Mouse (Mus musculus) kidney, adult 2 months (tissue): ENCODE data around the gene Osbpl9. TPM values are rescaled to one million over a fixed set of nuclear protein-coding genes. Genes with fewer than 3 reads are reported as not detected.
A peak's percentile ranks its signal among the peaks of the same experiment; 100 is the strongest.

ENCODE experiments used
- DNase-seq: peaks from one replicate; pipeline ENCODE4 v3.0.0; 2021
- H3K27ac ChIP-seq: fragments of 200-500 bp; 2 replicates; pipeline ENCODE4 v1.5.1; 2012; ENCODE audit warnings: low read depth, low read length, control low read depth, inconsistent platforms; ENCODE audit not compliant: insufficient read depth
- H3K27me3 ChIP-seq: fragments of 200-500 bp; replicated peaks from 2 replicates; pipeline ENCODE4 v1.6.1; 2012; ENCODE audit warnings: mild to moderate bottlenecking, moderate library complexity, low read length, inconsistent platforms; ENCODE audit not compliant: control insufficient read depth, insufficient read depth
- H3K36me3 ChIP-seq: fragments of 200-500 bp; 2 replicates; pipeline ENCODE4 v1.6.1; 2012; ENCODE audit warnings: mild to moderate bottlenecking, moderate library complexity, low read length, inconsistent platforms; ENCODE audit not compliant: control insufficient read depth, insufficient read depth
- H3K4me1 ChIP-seq: fragments of 200-500 bp; 2 replicates; pipeline ENCODE4 v1.6.1; 2011; ENCODE audit warnings: low read length; ENCODE audit not compliant: control insufficient read depth, insufficient read depth
- H3K4me3 ChIP-seq: fragments of 200-500 bp; 2 replicates; pipeline ENCODE4 v1.5.1; 2011; ENCODE audit warnings: mild to moderate bottlenecking, low read depth, low read length, control low read depth; ENCODE audit not compliant: insufficient read depth
- CTCF ChIP-seq: fragments of 200-500 bp; conservative IDR thresholded peaks from 2 replicates; pipeline ENCODE4 v1.5.1; 2011; ENCODE audit warnings: low read depth, mild to moderate bottlenecking, control low read depth, low read length, moderate library complexity, mixed read lengths; ENCODE audit not compliant: insufficient read depth, insufficient read length
- POLR2A ChIP-seq: fragments of 200-500 bp; IDR thresholded peaks from one replicate; pipeline ENCODE4 v1.6.1; 2011; ENCODE audit warnings: low read depth, low read length, control low read depth
- WGBS: fragments of 180-500 bp; shearing (Covaris S2); methylation state at CpG from one replicate; pipeline ENCODE4 v1.1.7; 2018; 5-methylcytosine and 5-hydroxymethylcytosine counted together
- polyA plus RNA-seq: library from polyadenylated mRNA; depleted of rRNA; stranded (reverse); fragments of >200 nt; gene quantifications from 2 replicates; pipeline ENCODE4 v1.2.3, GENCODE M21; 2012; rRNA removed

Gene Osbpl9
- 182 and 201 TPM in 2 replicates for polyA plus RNA-seq

- no peaks in the 10 kb centered on the region for H3K27me3 ChIP-seq
- under 1% methylated on average over 59 of the region's 59 CpGs for WGBS
- H3K36me3 ChIP-seq: no peaks in the 10 kb centered on the region; the same call in 1 of the 2 replicates
- peak within 1 kb of the TSS; percentile 84 for H3K4me3 ChIP-seq
- no peak for TF ChIP-seq CTCF
- TF ChIP-seq POLR2A: peak; percentile 83
- DNase-seq: peak; percentile 99
- H3K27ac ChIP-seq: peak within 1 kb of the TSS; percentile 85
- peaks cover 2% of the 10 kb centered on the region; the same call in 1 of the 2 replicates for H3K4me1 ChIP-seq
Observed at GRCm38 (mm10) chr4:109201582-109202424, at the start of gene Osbpl9. Osbpl9 (minus strand) TSS chr4:109202272.

GRCm38 (mm10) chr4:109251605-109252004, 49.5 kb upstream of the Osbpl9 start:
- 33% methylated on average over 3 of the region's 3 CpGs for WGBS
- H3K27ac ChIP-seq: no peak overlapping the region
- no peaks in the 10 kb centered on the region for H3K27me3 ChIP-seq
- H3K4me1 ChIP-seq: no peaks in the 10 kb centered on the region
- no peak overlapping the region for H3K4me3 ChIP-seq
- DNase-seq: peak; percentile 36
- TF ChIP-seq CTCF (peak; percentile 73), POLR2A (no peak)
- no peaks in the 10 kb centered on the region for H3K36me3 ChIP-seq

GRCm38 (mm10) chr4:109245016-109245620, 43.0 kb upstream of the Osbpl9 start:
- H3K27me3 ChIP-seq: no peaks in the 10 kb centered on the region
- H3K4me1 ChIP-seq: no peaks in the 10 kb centered on the region
- H3K4me3 ChIP-seq: no peak overlapping the region
- H3K27ac ChIP-seq: no peak overlapping the region
- H3K36me3 ChIP-seq: no peaks in the 10 kb centered on the region
- no peak for DNase-seq
- WGBS: 86% methylated on average over 6 of the region's 6 CpGs
- TF ChIP-seq POLR2A: no peak
- TF ChIP-seq CTCF: no peak

GRCm38 (mm10) chr4:109244506-109244905, 42.4 kb upstream of the Osbpl9 start:
- H3K36me3 ChIP-seq: no peaks in the 10 kb centered on the region
- H3K4me3 ChIP-seq: no peak overlapping the region
- no peak for DNase-seq
- no peak overlapping the region for H3K27ac ChIP-seq
- no peaks in the 10 kb centered on the region for H3K27me3 ChIP-seq
- WGBS: 81% methylated on average over 7 of the region's 7 CpGs
- H3K4me1 ChIP-seq: no peaks in the 10 kb centered on the region
- TF ChIP-seq CTCF (no peak), POLR2A (no peak)

GRCm38 (mm10) chr4:109241934-109242333, 39.9 kb upstream of the Osbpl9 start:
- TF ChIP-seq CTCF (no peak), POLR2A (no peak)
- Histone ChIP-seq H3K27ac (no peak overlapping the region), H3K27me3 (no peaks in the 10 kb centered on the region), H3K36me3 (no peaks in the 10 kb centered on the region), H3K4me3 (no peak overlapping the region), H3K4me1 (no peaks in the 10 kb centered on the region)
- WGBS: 64% methylated on average over 4 of the region's 4 CpGs
- peak; percentile 25 for DNase-seq

GRCm38 (mm10) chr4:109241221-109241620, 39.1 kb upstream of the Osbpl9 start:
- H3K27ac ChIP-seq: no peak overlapping the region
- H3K27me3 ChIP-seq: no peaks in the 10 kb centered on the region
- no peak for DNase-seq
- no peak overlapping the region for H3K4me3 ChIP-seq
- H3K36me3 ChIP-seq: no peaks in the 10 kb centered on the region
- TF ChIP-seq CTCF (no peak), POLR2A (no peak)
- no peaks in the 10 kb centered on the region for H3K4me1 ChIP-seq

GRCm38 (mm10) chr4:109238428-109239268, 36.6 kb upstream of the Osbpl9 start:
- DNase-seq: peak; percentile 79
- no peak overlapping the region for H3K4me3 ChIP-seq
- 69% methylated on average over 24 of the region's 24 CpGs for WGBS

More at GRCm38 (mm10) chr4:109238428-109239268, 36.6 kb upstream of the Osbpl9 start:
- Histone ChIP-seq H3K27me3 (no peaks in the 10 kb centered on the region), H3K36me3 (no peaks in the 10 kb centered on the region), H3K4me1 (no peaks in the 10 kb centered on the region), H3K27ac (no peak overlapping the region)
- no peak for TF ChIP-seq CTCF
- TF ChIP-seq POLR2A: no peak
